Mouse (Mus musculus): ENCODE measurements at regions not wholly inside any gene's neighbourhood (a gene's known extent, or its start where the extent isn't known, plus 50 kb on each side); places are given as distances from the start of the nearest gene placed in this dataset.
"Not testable (repeated sequence)": the region's sequence is repeated elsewhere in the genome, so short reads cannot be mapped to it uniquely, and the experiment has no call there.

GRCm38 (mm10) chr3:113105979-113106378, 152.7 kb downstream of the Amy2a5 start:
- no peak for DNase-seq

GRCm38 (mm10) chr3:113090850-113091249, 167.8 kb downstream of the Amy2a5 start:
- DNase-seq: not testable (repeated sequence)

GRCm38 (mm10) chr3:113080704-113081103, 177.9 kb downstream of the Amy2a5 start:
- DNase-seq: peak; percentile 4
